Mouse (Mus musculus): ENCODE results near the gene Nav3.
A peak's percentile ranks its signal among the peaks of the same experiment; 100 is the strongest.

- TF ChIP-seq POLR2A (IDR thresholded peaks at IDR 0.05; ENCODE audit: extremely low read depth, insufficient read depth, low read length) (peak; percentile 56), CTCF (IDR thresholded peaks at IDR 0.05; ENCODE audit: extremely low read depth, insufficient read depth, low read length) (no peak)
Measured at GRCm38 (mm10) chr10:109832768-109833291, 623.2 kb downstream of the Nav3 start.
